Mouse (Mus musculus) neural tube, embryonic 11.5 days (tissue): Measurements from ENCODE around the gene Plac9b. TPM values are rescaled to one million over a fixed set of nuclear protein-coding genes. Genes with fewer than 3 reads are reported as not detected.
"Not testable (repeated sequence)": the region's sequence is repeated elsewhere in the genome, so short reads cannot be mapped to it uniquely, and the experiment has no call there.

Experiments used
- ATAC-seq: fragments of 200-750 bp; cut with Nextera tagmentation; 2 replicates; pipeline ENCODE4 v1.8.0; 2017; ENCODE audit warnings: moderate number of reproducible peaks, mild to moderate bottlenecking, moderate TSS enrichment, moderate library complexity; ENCODE audit not compliant: insufficient read depth, low FRiP score, low TSS enrichment
- DNase-seq: peaks from one replicate; pipeline ENCODE4 v3.0.0-alpha.2; 2015; ENCODE audit warnings: low spot score
- H3K27ac ChIP-seq: fragments of 300-500 bp; sonication (generic); 2 replicates; pipeline ENCODE4 v1.5.1; 2014; ENCODE audit warnings: low read depth, mild to moderate bottlenecking, low read length
- H3K27me3 ChIP-seq: fragments of 300-500 bp; sonication (generic); 2 replicates; pipeline ENCODE4 v1.6.1; 2014; ENCODE audit warnings: mild to moderate bottlenecking, low read length, mixed read lengths; ENCODE audit not compliant: control insufficient read depth, insufficient read depth
- H3K36me3 ChIP-seq: fragments of 300-500 bp; sonication (generic); 2 replicates; pipeline ENCODE4 v1.6.1; 2014; ENCODE audit warnings: mild to moderate bottlenecking, low read length, moderate library complexity, mixed read lengths; ENCODE audit not compliant: control insufficient read depth, insufficient read depth
- H3K4me1 ChIP-seq: fragments of 300-500 bp; sonication (generic); 2 replicates; pipeline ENCODE4 v1.6.1; 2014; ENCODE audit warnings: low read length, mixed read lengths; ENCODE audit not compliant: control insufficient read depth, insufficient read depth
- H3K4me2 ChIP-seq: fragments of 300-500 bp; sonication (generic); 2 replicates; pipeline ENCODE4 v1.6.1; 2014; ENCODE audit warnings: low read depth, mild to moderate bottlenecking, moderate library complexity
- H3K4me3 ChIP-seq: fragments of 300-500 bp; sonication (generic); 2 replicates; pipeline ENCODE4 v1.5.1; 2014; ENCODE audit warnings: low read depth, low read length
- H3K9ac ChIP-seq: fragments of 300-500 bp; sonication (generic); 2 replicates; pipeline ENCODE4 v1.6.1; 2014; ENCODE audit warnings: mild to moderate bottlenecking, low read length
- H3K9me3 ChIP-seq: fragments of 300-500 bp; sonication (generic); 2 replicates; pipeline ENCODE4 v1.6.1; 2016; ENCODE audit warnings: low read length; ENCODE audit not compliant: control insufficient read depth
- WGBS: fragments of 180-500 bp; shearing (Covaris S2); extraction: QIAGEN DNeasy Blood & Tissue Kit; methylation state at CpG from one replicate; pipeline ENCODE4 v1.1.7; 2014; 5-methylcytosine and 5-hydroxymethylcytosine counted together
- polyA plus RNA-seq: library from polyadenylated mRNA; unstranded; fragments of >200 nt; fragmentation: Nextera tagmentation; extraction: Ambion mirVana; gene quantifications from 2 replicates; pipeline ENCODE4 v1.2.1, GENCODE M21; 2014

The Plac9b gene
- polyA plus RNA-seq, 1 experiment from 2014 or later = 1.5 TPM

DNA sequence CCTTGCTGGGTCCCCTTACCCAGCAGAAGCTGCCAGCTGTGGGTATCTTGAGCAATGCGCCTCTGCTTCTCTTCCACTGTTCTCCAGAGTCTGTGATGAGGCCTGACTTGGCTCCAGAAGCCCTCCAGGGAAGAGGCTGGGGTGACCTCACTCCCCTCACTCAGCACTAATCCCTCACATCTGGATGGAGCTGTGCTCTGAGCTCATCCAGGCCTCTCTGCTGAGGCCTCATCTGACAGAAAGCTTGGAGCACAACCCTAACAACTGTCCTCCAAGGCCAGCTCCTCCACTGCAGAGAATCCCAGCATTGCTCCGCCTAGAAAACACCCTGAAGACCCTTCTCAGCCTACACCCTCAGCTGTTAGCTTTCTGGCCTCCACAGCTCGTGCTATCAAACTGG is 8.3 kb downstream of the Plac9b start:
- DNase-seq, H3K27ac ChIP-seq, H3K4me2 ChIP-seq, ATAC-seq, H3K9me3 ChIP-seq, H3K9ac ChIP-seq, H3K4me1 ChIP-seq, H3K27me3 ChIP-seq, H3K4me3 ChIP-seq, H3K36me3 ChIP-seq: not testable (repeated sequence)
- no CpG with 5 or more reads among the region's 3 CpGs for WGBS

- DNase-seq, H3K9me3 ChIP-seq, H3K9ac ChIP-seq, H3K27ac ChIP-seq, H3K4me1 ChIP-seq, H3K4me3 ChIP-seq, H3K36me3 ChIP-seq, ATAC-seq, H3K27me3 ChIP-seq, H3K4me2 ChIP-seq: not testable (repeated sequence)
- no CpG with 5 or more reads among the region's 12 CpGs for WGBS
These were observed 17.0 kb downstream of the Plac9b start for GRCm38 (mm10) chr14:26165266-26165665.

GRCm38 (mm10) chr14:26162423-26162822 is 19.9 kb downstream of the Plac9b start:
- H3K27me3 ChIP-seq, H3K9me3 ChIP-seq, H3K4me3 ChIP-seq, H3K4me1 ChIP-seq, H3K36me3 ChIP-seq, H3K9ac ChIP-seq, H3K4me2 ChIP-seq, H3K27ac ChIP-seq, ATAC-seq, DNase-seq: not testable (repeated sequence)
- WGBS = no CpG with 5 or more reads among the region's 5 CpGs

- H3K9ac ChIP-seq, H3K4me1 ChIP-seq, H3K4me3 ChIP-seq, H3K4me2 ChIP-seq, H3K9me3 ChIP-seq, H3K27ac ChIP-seq, H3K27me3 ChIP-seq, ATAC-seq, DNase-seq, H3K36me3 ChIP-seq: not testable (repeated sequence)
- no CpG with 5 or more reads among the region's 9 CpGs for WGBS
These were observed 21.1 kb downstream of the Plac9b start for GRCm38 (mm10) chr14:26161156-26161555.

- WGBS = no CpG with 5 or more reads among the region's 7 CpGs
- not testable (repeated sequence) for H3K36me3 ChIP-seq, DNase-seq, ATAC-seq, H3K4me3 ChIP-seq, H3K27ac ChIP-seq, H3K4me2 ChIP-seq, H3K27me3 ChIP-seq, H3K9me3 ChIP-seq, H3K9ac ChIP-seq, H3K4me1 ChIP-seq
These were observed 26.2 kb downstream of the Plac9b start for GRCm38 (mm10) chr14:26156032-26156431.

- H3K4me1 ChIP-seq, H3K9ac ChIP-seq, H3K27ac ChIP-seq, H3K9me3 ChIP-seq, H3K4me2 ChIP-seq, ATAC-seq, DNase-seq, H3K27me3 ChIP-seq, H3K36me3 ChIP-seq, H3K4me3 ChIP-seq: not testable (repeated sequence)
- WGBS = no CpG with 5 or more reads among the region's 2 CpGs
These were observed 35.2 kb downstream of the Plac9b start for GRCm38 (mm10) chr14:26147095-26147494.

- not testable (repeated sequence) for H3K9ac ChIP-seq, ATAC-seq, H3K27me3 ChIP-seq, H3K27ac ChIP-seq, H3K9me3 ChIP-seq, DNase-seq, H3K4me3 ChIP-seq, H3K36me3 ChIP-seq, H3K4me2 ChIP-seq, H3K4me1 ChIP-seq
- no CpG with 5 or more reads among the region's 7 CpGs for WGBS
These were observed 63.2 kb downstream of the Plac9b start for GRCm38 (mm10) chr14:26119095-26119494.

GRCm38 (mm10) chr14:26118550-26119000 is 63.7 kb downstream of the Plac9b start:
- ATAC-seq = peak; percentile 88
- not testable (repeated sequence) for H3K9me3 ChIP-seq, H3K27me3 ChIP-seq, H3K9ac ChIP-seq, H3K27ac ChIP-seq, H3K36me3 ChIP-seq, H3K4me2 ChIP-seq, H3K4me3 ChIP-seq, H3K4me1 ChIP-seq, DNase-seq
- WGBS = no CpG with 5 or more reads among the region's 18 CpGs

GRCm38 (mm10) chr14:26118150-26118549 is 64.1 kb downstream of the Plac9b start, which contains the start of gene Duxbl2:
Gene Duxbl2 (plus strand): TSS chr14:26118349.
- H3K4me1 ChIP-seq, H3K9me3 ChIP-seq, H3K27me3 ChIP-seq, H3K27ac ChIP-seq, H3K4me2 ChIP-seq, DNase-seq, H3K4me3 ChIP-seq, H3K36me3 ChIP-seq, H3K9ac ChIP-seq: not testable (repeated sequence)
- ATAC-seq = peak; percentile 48
- WGBS = no CpG with 5 or more reads among the region's 7 CpGs
